Mouse (Mus musculus): ENCODE results near the gene Sgf29. TPM values are rescaled to one million over a fixed set of nuclear protein-coding genes. Genes with fewer than 3 reads are reported as not detected.

Sgf29 gene
- polyA plus RNA-seq, 1 experiment: 4.0 TPM

- H3K27me3 ChIP-seq (ENCODE audit: control insufficient read depth): no peaks in the 10 kb centered on the region
- H3K4me1 ChIP-seq (ENCODE audit: control insufficient read depth): peaks cover 69% of the 10 kb centered on the region
- no peaks in the 10 kb centered on the region for H3K9me3 ChIP-seq (ENCODE audit: control insufficient read depth, low read length)
These were observed 4.9 kb downstream of the Sgf29 start for GRCm38 (mm10) chr7:126653991-126654390.

DNA sequence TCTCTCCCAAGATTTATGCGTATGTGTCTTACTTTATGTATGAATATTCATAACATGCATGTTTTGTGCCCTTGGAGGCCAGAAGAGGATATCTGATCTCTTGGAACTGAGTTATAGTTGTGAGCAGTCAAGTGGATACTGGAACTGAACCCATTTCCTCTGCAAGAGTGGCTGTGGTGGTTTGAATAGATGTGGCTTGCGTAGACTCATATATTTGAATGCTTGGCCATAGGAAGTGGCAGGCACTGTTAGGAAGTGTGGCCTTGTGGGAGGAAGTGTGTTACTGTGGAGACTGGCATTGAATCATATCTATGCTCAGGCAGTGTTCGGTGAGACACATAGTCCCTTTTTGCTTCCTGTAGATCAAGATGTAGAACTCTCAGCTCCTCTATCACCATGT, 6.6 kb downstream of the Sgf29 start:
- Histone ChIP-seq H3K27me3 (ENCODE audit: control insufficient read depth) (no peaks in the 10 kb centered on the region), H3K36me3 (ENCODE audit: control insufficient read depth) (peaks cover 30% of the 10 kb centered on the region), H3K9me3 (ENCODE audit: control insufficient read depth, low read length) (no peaks in the 10 kb centered on the region), H3K4me3 (replicated peaks) (no peak overlapping the region), H3K4me1 (ENCODE audit: control insufficient read depth) (peaks cover 53% of the 10 kb centered on the region)
- TF ChIP-seq TAL1 (IDR thresholded peaks at IDR 0.05; ENCODE audit: low read length) (no peak), GATA1 (IDR thresholded peaks at IDR 0.05; ENCODE audit: low read length) (no peak)

More at GRCm38 (mm10) chr7:126653991-126654390, 4.9 kb downstream of the Sgf29 start:
- H3K36me3 ChIP-seq (ENCODE audit: control insufficient read depth): peaks cover 30% of the 10 kb centered on the region
- no peak for TF ChIP-seq TAL1 (IDR thresholded peaks at IDR 0.05; ENCODE audit: low read length)
- no peak for TF ChIP-seq GATA1 (IDR thresholded peaks at IDR 0.05; ENCODE audit: low read length)
- H3K4me3 ChIP-seq (replicated peaks): no peak overlapping the region

DNA sequence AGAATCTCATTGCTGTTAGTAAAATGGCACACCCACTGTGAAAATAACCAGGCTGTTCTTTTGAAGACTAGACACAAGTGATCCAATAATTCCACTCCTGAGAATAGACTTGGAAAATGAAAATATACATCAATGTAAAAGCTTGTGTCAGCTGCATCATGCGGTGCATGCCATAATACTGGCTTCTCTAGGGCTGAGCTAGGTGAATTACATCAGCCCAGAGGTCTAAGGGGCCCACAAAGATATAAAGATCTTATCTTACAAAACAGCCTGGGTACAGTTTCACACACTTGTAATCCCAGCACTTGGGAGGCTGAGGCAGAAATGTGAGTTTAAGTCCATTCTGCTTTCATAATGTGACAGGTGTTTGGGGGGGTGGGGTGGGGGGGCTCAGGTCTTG, 8.4 kb downstream of the Sgf29 start:
- no peaks in the 10 kb centered on the region for H3K27me3 ChIP-seq (ENCODE audit: control insufficient read depth)
- no peak overlapping the region for H3K4me3 ChIP-seq (replicated peaks)
- no peaks in the 10 kb centered on the region for H3K9me3 ChIP-seq (ENCODE audit: control insufficient read depth, low read length)
- TF ChIP-seq TAL1 (IDR thresholded peaks at IDR 0.05; ENCODE audit: low read length) (no peak), GATA1 (IDR thresholded peaks at IDR 0.05; ENCODE audit: low read length) (no peak)
- H3K4me1 ChIP-seq (ENCODE audit: control insufficient read depth): peaks cover 36% of the 10 kb centered on the region
- peaks cover 35% of the 10 kb centered on the region for H3K36me3 ChIP-seq (ENCODE audit: control insufficient read depth)

DNA sequence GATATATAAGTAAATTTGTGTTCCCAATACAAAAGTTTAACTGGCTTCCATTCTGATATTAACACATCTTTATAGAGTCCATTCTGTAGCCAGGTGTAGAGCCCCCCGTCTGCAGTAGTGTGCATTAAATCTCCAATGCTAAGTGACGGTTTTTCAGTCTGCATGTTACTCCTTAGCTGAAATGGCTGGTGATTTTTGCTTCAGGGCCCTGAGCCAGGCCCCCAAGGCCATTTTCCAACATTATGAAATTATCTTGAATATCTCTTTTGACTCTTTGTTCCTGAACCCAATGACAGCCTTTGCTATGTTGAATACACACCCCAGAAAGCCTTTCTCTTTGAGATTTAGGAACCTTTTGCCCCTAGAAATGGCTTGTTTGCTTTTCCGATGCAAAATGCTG, 10.7 kb downstream of the Sgf29 start:
- TF ChIP-seq TAL1 (IDR thresholded peaks at IDR 0.05; ENCODE audit: low read length): no peak
- no peak for TF ChIP-seq GATA1 (IDR thresholded peaks at IDR 0.05; ENCODE audit: low read length)

GRCm38 (mm10) chr7:126663646-126664045, 14.5 kb downstream of the Sgf29 start:
- Histone ChIP-seq H3K9me3 (ENCODE audit: control insufficient read depth, low read length) (no peaks in the 10 kb centered on the region), H3K4me1 (ENCODE audit: control insufficient read depth) (peaks cover 4% of the 10 kb centered on the region; the same call in 1 of the 2 replicates), H3K36me3 (ENCODE audit: control insufficient read depth) (peaks cover 68% of the 10 kb centered on the region), H3K4me3 (replicated peaks) (no peak overlapping the region), H3K27me3 (ENCODE audit: control insufficient read depth) (no peaks in the 10 kb centered on the region)
- TF ChIP-seq GATA1 (IDR thresholded peaks at IDR 0.05; ENCODE audit: low read length) (no peak), TAL1 (IDR thresholded peaks at IDR 0.05; ENCODE audit: low read length) (no peak)

More for the DNA sequence above, 10.7 kb downstream of the Sgf29 start:
- Histone ChIP-seq H3K36me3 (ENCODE audit: control insufficient read depth) (peaks cover 45% of the 10 kb centered on the region), H3K4me3 (replicated peaks) (no peak overlapping the region), H3K9me3 (ENCODE audit: control insufficient read depth, low read length) (no peaks in the 10 kb centered on the region), H3K27me3 (ENCODE audit: control insufficient read depth) (no peaks in the 10 kb centered on the region), H3K4me1 (ENCODE audit: control insufficient read depth) (peaks cover 23% of the 10 kb centered on the region)

- TF ChIP-seq TAL1 (IDR thresholded peaks at IDR 0.05; ENCODE audit: low read length) (no peak), GATA1 (IDR thresholded peaks at IDR 0.05; ENCODE audit: low read length) (no peak)
- no peaks in the 10 kb centered on the region for H3K9me3 ChIP-seq (ENCODE audit: control insufficient read depth, low read length)
- peaks cover 4% of the 10 kb centered on the region; the same call in 1 of the 2 replicates for H3K4me1 ChIP-seq (ENCODE audit: control insufficient read depth)
- peaks cover 81% of the 10 kb centered on the region for H3K36me3 ChIP-seq (ENCODE audit: control insufficient read depth)
- no peak overlapping the region for H3K4me3 ChIP-seq (replicated peaks)
- H3K27me3 ChIP-seq (ENCODE audit: control insufficient read depth): no peaks in the 10 kb centered on the region
These were observed 16.2 kb downstream of the Sgf29 start for GRCm38 (mm10) chr7:126665269-126665668.

DNA sequence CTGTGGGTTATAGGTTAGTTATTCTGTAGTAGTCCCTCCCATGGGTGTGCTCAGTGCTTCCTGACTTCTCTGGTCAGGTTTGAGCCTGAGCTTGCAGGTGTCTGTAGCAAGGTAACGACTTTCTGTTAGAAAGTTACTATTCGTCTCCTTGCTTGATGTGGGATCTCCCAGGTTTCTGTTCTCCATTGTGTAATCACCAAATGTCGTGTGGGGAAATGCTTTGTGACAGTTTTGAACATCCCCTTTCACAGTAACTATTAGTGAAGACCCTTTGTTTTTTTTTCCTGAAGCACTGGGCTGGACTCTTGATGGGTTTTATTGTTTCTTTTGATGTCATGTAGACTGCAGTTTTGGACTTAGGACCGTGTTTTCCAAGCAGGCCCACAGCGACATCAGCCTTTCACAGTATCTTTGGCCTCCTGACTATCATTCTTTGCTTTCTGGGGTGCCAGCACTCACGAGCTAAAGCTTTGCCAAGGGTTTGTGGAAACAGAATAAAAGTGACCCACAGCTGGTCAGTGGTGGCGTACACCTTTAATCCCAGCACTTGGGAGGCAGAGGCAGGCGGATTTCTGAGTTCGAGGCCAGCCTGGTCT, 18.5 kb downstream of the Sgf29 start:
- Histone ChIP-seq H3K27me3 (ENCODE audit: control insufficient read depth) (no peaks in the 10 kb centered on the region), H3K4me3 (replicated peaks) (no peak overlapping the region), H3K9me3 (ENCODE audit: control insufficient read depth, low read length) (no peaks in the 10 kb centered on the region), H3K4me1 (ENCODE audit: control insufficient read depth) (peaks cover 4% of the 10 kb centered on the region; the same call in 1 of the 2 replicates), H3K36me3 (ENCODE audit: control insufficient read depth) (peaks cover 91% of the 10 kb centered on the region)
- TF ChIP-seq TAL1 (IDR thresholded peaks at IDR 0.05; ENCODE audit: low read length) (no peak), GATA1 (IDR thresholded peaks at IDR 0.05; ENCODE audit: low read length) (no peak)

- Histone ChIP-seq H3K36me3 (ENCODE audit: control insufficient read depth) (peaks cover 91% of the 10 kb centered on the region), H3K27me3 (ENCODE audit: control insufficient read depth) (no peaks in the 10 kb centered on the region), H3K4me1 (ENCODE audit: control insufficient read depth) (peaks cover 4% of the 10 kb centered on the region; the same call in 1 of the 2 replicates), H3K4me3 (replicated peaks) (no peak overlapping the region), H3K9me3 (ENCODE audit: control insufficient read depth, low read length) (no peaks in the 10 kb centered on the region)
- no peak for TF ChIP-seq GATA1 (IDR thresholded peaks at IDR 0.05; ENCODE audit: low read length)
- no peak for TF ChIP-seq TAL1 (IDR thresholded peaks at IDR 0.05; ENCODE audit: low read length)
These were observed 19.3 kb downstream of the Sgf29 start for GRCm38 (mm10) chr7:126668452-126668851.

- Histone ChIP-seq H3K4me1 (ENCODE audit: control insufficient read depth) (no peaks in the 10 kb centered on the region), H3K36me3 (ENCODE audit: control insufficient read depth) (peaks cover 90% of the 10 kb centered on the region), H3K9me3 (ENCODE audit: control insufficient read depth, low read length) (no peaks in the 10 kb centered on the region), H3K4me3 (replicated peaks) (no peak overlapping the region), H3K27me3 (ENCODE audit: control insufficient read depth) (no peaks in the 10 kb centered on the region)
- TF ChIP-seq TAL1 (IDR thresholded peaks at IDR 0.05; ENCODE audit: low read length) (no peak), GATA1 (IDR thresholded peaks at IDR 0.05; ENCODE audit: low read length) (no peak)
These were observed 21.0 kb downstream of the Sgf29 start for GRCm38 (mm10) chr7:126670152-126670551.

DNA sequence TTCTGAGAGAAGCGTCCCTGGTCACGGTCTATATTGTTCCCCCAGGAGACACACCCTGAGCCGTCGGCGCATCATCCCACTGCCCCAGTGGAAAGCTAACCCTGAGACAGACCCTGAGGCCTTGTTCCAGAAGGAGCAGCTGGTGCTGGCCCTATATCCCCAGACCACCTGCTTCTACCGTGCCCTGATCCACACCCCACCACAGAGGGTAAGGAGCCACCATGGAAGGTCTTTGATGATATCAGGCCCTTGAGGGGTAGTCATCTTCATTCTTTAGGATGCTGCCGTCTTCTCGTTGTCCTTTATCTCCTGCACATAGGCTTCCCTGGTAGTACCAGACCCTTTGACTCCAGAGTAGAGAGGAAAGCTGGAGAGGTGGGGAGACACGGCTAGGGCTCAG, 23.0 kb downstream of the Sgf29 start:
- Histone ChIP-seq H3K4me1 (ENCODE audit: control insufficient read depth) (no peaks in the 10 kb centered on the region), H3K27me3 (ENCODE audit: control insufficient read depth) (no peaks in the 10 kb centered on the region), H3K36me3 (ENCODE audit: control insufficient read depth) (peaks cover 86% of the 10 kb centered on the region), H3K4me3 (replicated peaks) (no peak overlapping the region), H3K9me3 (ENCODE audit: control insufficient read depth, low read length) (no peaks in the 10 kb centered on the region)
- TF ChIP-seq TAL1 (IDR thresholded peaks at IDR 0.05; ENCODE audit: low read length) (no peak), GATA1 (IDR thresholded peaks at IDR 0.05; ENCODE audit: low read length) (no peak)

Data from erythroblast, embryonic 14.5 days (primary cell).